Mouse (Mus musculus) heart, postnatal 14 days (tissue): Measurements from ENCODE around the gene Lyz1. TPM values are rescaled to one million over a fixed set of nuclear protein-coding genes. Genes with fewer than 3 reads are reported as not detected.
"Not testable (repeated sequence)": the region's sequence is repeated elsewhere in the genome, so short reads cannot be mapped to it uniquely, and the experiment has no call there.

Experiments used
- DNase-seq, 2 experiments: peaks; one replicate each; pipeline ENCODE4 v3.0.0; 2021 to 2022
- intact Hi-C: fragments of 180-260 bp; cut with DNase I; formaldehyde crosslinking; loops from one replicate; pipeline ENCODE4 v1.15.1; 2025
- long read RNA-seq, 2 experiments: library from polyadenylated mRNA; stranded (forward); transcript quantifications; one replicate each; pipeline ENCODE4 v2.0.0; 2021
- total RNA-seq, 2 experiments: library from RNA; stranded (reverse); gene quantifications; 2 replicates each; pipeline ENCODE4 v1.2.3; 2021

Gene Lyz1
- total RNA-seq: 1 to 10 TPM; 8.6 to 9.2 TPM
- long read RNA-seq, experiment 1, partial matches to known transcripts: 0 of 1 reads
- long read RNA-seq, experiment 1, other reads (novel, unspliced or antisense): 0 of 1 reads
- long read RNA-seq, experiment 2: 0 reads

- DNase-seq: peak in 1 of 2 experiments; percentile 21
- intact Hi-C loops: no loop called here
Measured at GRCm38 (mm10) chr10:117292671-117293070, at the start of gene Lyz1. Lyz1 (minus strand) TSS chr10:117292868.

GRCm38 (mm10) chr10:117342406-117342805 lies 49.7 kb upstream of the Lyz1 start:
- intact Hi-C loops: no loop called here

GRCm38 (mm10) chr10:117341029-117341428 lies 48.4 kb upstream of the Lyz1 start:
- intact Hi-C loops: no loop called here
- no peak for DNase-seq

More at GRCm38 (mm10) chr10:117342406-117342805, 49.7 kb upstream of the Lyz1 start:
- no peak for DNase-seq

GRCm38 (mm10) chr10:117339241-117339640 lies 46.6 kb upstream of the Lyz1 start:
- no peak for DNase-seq
- intact Hi-C loops: loop anchor here (5.0 kb wide), 1 partner anchor 98 kb away; no protein-coding TSS in a partner anchor

GRCm38 (mm10) chr10:117337946-117338345 lies 45.3 kb upstream of the Lyz1 start:
- no peak for DNase-seq
- intact Hi-C loops: loop anchor here (5.0 kb wide), 1 partner anchor 99 kb away; no protein-coding TSS in a partner anchor

GRCm38 (mm10) chr10:117335649-117336048 lies 43.0 kb upstream of the Lyz1 start:
- no peak for DNase-seq
- intact Hi-C loops: loop anchor here (5.0 kb wide), 1 partner anchor 102 kb away; no protein-coding TSS in a partner anchor

GRCm38 (mm10) chr10:117330521-117330920 lies 37.9 kb upstream of the Lyz1 start:
- intact Hi-C loops: loop anchor here (5.0 kb wide), 2 partner anchors 58 to 103 kb away; no protein-coding TSS in a partner anchor
- DNase-seq: peak; percentile 24 to 44

- no peak for DNase-seq
- intact Hi-C loops: no loop called here
Measured at GRCm38 (mm10) chr10:117323782-117324181, 31.1 kb upstream of the Lyz1 start.

GRCm38 (mm10) chr10:117322630-117323029 lies 30.0 kb upstream of the Lyz1 start:
- intact Hi-C loops: no loop called here
- DNase-seq: no peak

GRCm38 (mm10) chr10:117320571-117320981 lies 27.9 kb upstream of the Lyz1 start:
- intact Hi-C loops: no loop called here
- DNase-seq: no peak

- intact Hi-C loops: no loop called here
- no peak for DNase-seq
Measured at GRCm38 (mm10) chr10:117316391-117316790, 23.7 kb upstream of the Lyz1 start.

GRCm38 (mm10) chr10:117313133-117313532 lies 20.5 kb upstream of the Lyz1 start:
- no peak for DNase-seq
- intact Hi-C loops: no loop called here

- intact Hi-C loops: no loop called here
- no peak for DNase-seq
Measured at GRCm38 (mm10) chr10:117312168-117312567, 19.5 kb upstream of the Lyz1 start.

- intact Hi-C loops: no loop called here
- DNase-seq: no peak
Measured at GRCm38 (mm10) chr10:117304371-117304770, 11.7 kb upstream of the Lyz1 start.

GRCm38 (mm10) chr10:117301688-117302087 lies 9.0 kb upstream of the Lyz1 start:
- no peak for DNase-seq
- intact Hi-C loops: no loop called here

GRCm38 (mm10) chr10:117299901-117300520 lies 7.3 kb upstream of the Lyz1 start:
- DNase-seq: no peak
- intact Hi-C loops: no loop called here

- intact Hi-C loops: no loop called here
- DNase-seq: no peak
Measured at GRCm38 (mm10) chr10:117299106-117299505, 6.4 kb upstream of the Lyz1 start.

GRCm38 (mm10) chr10:117298336-117298735 lies 5.7 kb upstream of the Lyz1 start:
- DNase-seq: no peak
- intact Hi-C loops: no loop called here

- DNase-seq, intact Hi-C loops: not testable (repeated sequence)
Measured at GRCm38 (mm10) chr10:117290936-117291335, 1.7 kb downstream of the Lyz1 start.

- no peak for DNase-seq
- intact Hi-C loops: no loop called here
Measured at GRCm38 (mm10) chr10:117290046-117290870, 2.4 kb downstream of the Lyz1 start.

- intact Hi-C loops, DNase-seq: not testable (repeated sequence)
Measured at GRCm38 (mm10) chr10:117289034-117289505, 3.6 kb downstream of the Lyz1 start.
